11 mouse cellular contexts compared by ENCODE assay signal in the genomic region with DNA sequence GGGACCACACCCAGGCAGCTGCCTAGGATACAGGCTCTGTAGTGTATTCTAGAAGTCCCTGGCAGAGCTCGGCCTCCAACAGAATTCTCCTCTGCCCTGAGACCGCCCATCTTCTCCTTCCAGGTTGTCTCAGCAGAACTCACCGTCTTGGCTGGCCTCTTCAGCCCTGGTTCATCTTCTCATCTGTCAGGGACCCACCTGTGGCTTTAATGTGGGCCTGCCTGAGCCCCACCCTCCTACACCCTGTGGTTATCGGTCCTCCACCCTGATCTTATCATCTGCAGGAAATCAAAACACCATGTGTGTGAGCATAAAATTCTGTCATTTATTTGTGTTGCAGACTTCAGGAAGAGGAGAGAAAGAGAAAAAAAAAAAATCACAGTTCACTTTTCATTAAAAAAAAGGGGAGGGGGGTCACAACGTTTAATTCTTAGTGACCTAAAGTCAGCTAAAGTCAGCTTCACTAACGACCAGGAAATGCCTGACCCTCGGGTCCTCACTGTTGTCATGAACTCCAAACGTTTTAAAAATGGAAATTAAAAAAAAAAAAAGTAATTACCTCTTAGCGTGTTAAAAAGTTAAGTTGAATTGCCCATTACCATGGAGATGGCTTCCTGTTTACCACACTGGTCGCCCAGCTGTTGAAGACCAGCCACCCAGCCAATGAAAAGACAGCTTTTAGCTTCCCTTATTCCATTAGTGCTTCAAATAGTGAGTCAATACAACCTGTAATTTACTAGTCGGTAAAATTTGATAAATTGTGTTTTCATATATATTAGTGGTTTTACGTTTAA.
DNase-seq lines count a peak whose midpoint lies in the region; ATAC-seq and TF ChIP-seq lines count a peak whose summit lies in the region.
"Had no signal": no experiment of that assay in that cellular context is flagged by ENCODE, and none has a peak within 500 bp of the region (broad histone marks: within the 10 kb centered on the region; RNA-seq: fewer than 3 reads in every experiment).

No protein-coding gene starts in this region.

- H3K27ac ChIP-seq in cerebellum, adult 2 months (ENCODE audit: insufficient read depth, low read length): no peak overlapping the region
- no peak overlapping the region for H3K27ac ChIP-seq in forebrain, embryonic 13.5 days
- H3K27ac ChIP-seq in stomach, postnatal 0 days (replicated peaks): no peak overlapping the region
- H3K27ac ChIP-seq: heart, adult 2 months; limb, embryonic 13.5 days; neural tube, embryonic 12.5 days had no signal

- no peaks in the 10 kb centered on the region for H3K9me3 ChIP-seq in forebrain, embryonic 13.5 days (replicated peaks)
- no peaks in the 10 kb centered on the region for H3K9me3 ChIP-seq in stomach, postnatal 0 days (ENCODE audit: control insufficient read depth, low read length)
- H3K9me3 ChIP-seq: limb, embryonic 13.5 days; neural tube, embryonic 12.5 days had no signal

- no peaks in the 10 kb centered on the region for H3K36me3 ChIP-seq in forebrain, embryonic 13.5 days (ENCODE audit: poor library complexity, severe bottlenecking)
- no peaks in the 10 kb centered on the region for H3K36me3 ChIP-seq in stomach, postnatal 0 days (ENCODE audit: control insufficient read depth, insufficient read depth, low read length)
- H3K36me3 ChIP-seq: limb, embryonic 13.5 days; neural tube, embryonic 12.5 days had no signal

- H3K4me1 ChIP-seq in cerebellum, adult 2 months (ENCODE audit: control insufficient read depth, insufficient read depth, low read length): no peaks in the 10 kb centered on the region
- H3K4me1 ChIP-seq in forebrain, embryonic 13.5 days: no peaks in the 10 kb centered on the region
- H3K4me1 ChIP-seq in stomach, postnatal 0 days (replicated peaks; ENCODE audit: control insufficient read depth, insufficient read depth): no peaks in the 10 kb centered on the region

- ATAC-seq in granulocyte monocyte progenitor cell, adult 5-6 weeks (replicated peaks; ENCODE audit: poor library complexity, severe bottlenecking): peak; percentile 53
- ATAC-seq in forebrain, embryonic 13.5 days: no peak
- no peak for ATAC-seq in stomach, postnatal 0 days (ENCODE audit: low FRiP score, low TSS enrichment)

- no peak for TF ChIP-seq EP300 in stomach, postnatal 0 days (optimal IDR thresholded peaks at IDR 0.05)

- no peak overlapping the region for H3K4me3 ChIP-seq in cerebellum, adult 2 months (replicated peaks; ENCODE audit: insufficient read depth, low read depth, low read length)
- H3K4me3 ChIP-seq in forebrain, embryonic 13.5 days: no peak overlapping the region
- H3K4me3 ChIP-seq in stomach, postnatal 0 days (ENCODE audit: low read depth, low read length): no peak overlapping the region
- H3K4me3 ChIP-seq: heart, adult 2 months; limb, embryonic 13.5 days; neural tube, embryonic 12.5 days had no signal

- no peak overlapping the region for H3K9ac ChIP-seq in forebrain, embryonic 13.5 days
- H3K9ac ChIP-seq in stomach, postnatal 0 days (ENCODE audit: low read length): no peak overlapping the region
- H3K9ac ChIP-seq: limb, embryonic 13.5 days; neural tube, embryonic 12.5 days had no signal

- no peak for TF ChIP-seq POLR2A in cerebellum, adult 2 months (IDR thresholded peaks at IDR 0.05; ENCODE audit: borderline replicate concordance, insufficient read depth, low read length)

- no peaks in the 10 kb centered on the region; the same call in 1 of the 2 replicates for H3K27me3 ChIP-seq in cerebellum, adult 2 months (ENCODE audit: control insufficient read depth, insufficient read depth, low read length)
- H3K27me3 ChIP-seq in forebrain, embryonic 13.5 days: no peaks in the 10 kb centered on the region
- H3K27me3 ChIP-seq in stomach, postnatal 0 days (ENCODE audit: control insufficient read depth, insufficient read depth, low read length): no peaks in the 10 kb centered on the region; the same call in 1 of the 2 replicates
- H3K27me3 ChIP-seq: limb, embryonic 13.5 days; neural tube, embryonic 12.5 days had no signal

- H3K4me2 ChIP-seq in forebrain, embryonic 13.5 days: no peak overlapping the region
- H3K4me2 ChIP-seq in stomach, postnatal 0 days (replicated peaks; ENCODE audit: low read depth): no peak overlapping the region
- H3K4me2 ChIP-seq: limb, embryonic 13.5 days; neural tube, embryonic 12.5 days had no signal

- intact Hi-C loops in heart, postnatal 25 days (cut with DNase I): loop anchor here (5.0 to 10.0 kb wide), 4 partner anchors 78 to 436 kb away; no protein-coding TSS in a partner anchor

- DNase-seq in heart, adult 18-20 months: peak; percentile 46 to 64
- DNase-seq in heart, postnatal 25 days (ENCODE audit: low spot score): no peak
- DNase-seq in 416B (ENCODE audit: low read depth): peak; percentile 43
- DNase-seq in naive thymus-derived CD4-positive, alpha-beta T cell, adult 2 months (ENCODE audit: low read depth): peak; percentile 86
- DNase-seq in cerebellum, adult 2 months: no peak
- DNase-seq in stomach, postnatal 0 days (ENCODE audit: low spot score): no peak

- no peak for TF ChIP-seq CTCF in cerebellum, adult 2 months (IDR thresholded peaks at IDR 0.05; ENCODE audit: borderline replicate concordance, insufficient read depth, low read depth, low read length)
- TF ChIP-seq CTCF in stomach, postnatal 0 days (IDR thresholded peaks at IDR 0.05; ENCODE audit: low read depth): no peak

- WGBS in cerebellum, adult 2 months: 72% methylated on average over 12 of the region's 12 CpGs
- WGBS in forebrain, embryonic 13.5 days: 62% methylated on average over 12 of the region's 12 CpGs
- WGBS in stomach, postnatal 0 days: 38% methylated on average over 12 of the region's 12 CpGs

Comparison
In these comparisons a context has a peak if more than half of its experiments do, and no peak if none do; other contexts are left out.
1. DNase-seq: peak in heart, adult 18-20 months (2 of 2), 416B (single experiment) and naive thymus-derived CD4-positive, alpha-beta T cell, adult 2 months (single experiment); none in heart, postnatal 25 days (single experiment), cerebellum, adult 2 months (0 of 2) and stomach, postnatal 0 days (single experiment).